Mouse (Mus musculus) ovary, adult 18-20 months (tissue): Measurements from ENCODE around the gene Taok3.
A peak's percentile ranks its signal among the peaks of the same experiment; 100 is the strongest.

Source experiments
- DNase-seq: peaks from one replicate; pipeline ENCODE4 v3.0.0; 2022; ENCODE audit warnings: low spot score, mixed read lengths

Taok3 gene

GRCm38 (mm10) chr5:117119777-117120488, at the start of gene Taok3:
TSS of gene Taok3 (plus strand) at chr5:117120129.
- DNase-seq: peak; percentile 98

GRCm38 (mm10) chr5:117087718-117088117, 32.2 kb upstream of the Taok3 start:
- no peak for DNase-seq

GRCm38 (mm10) chr5:117089147-117089546, 30.8 kb upstream of the Taok3 start:
- DNase-seq: no peak

GRCm38 (mm10) chr5:117089786-117090185, 30.1 kb upstream of the Taok3 start:
- no peak for DNase-seq

GRCm38 (mm10) chr5:117094431-117094830, 25.5 kb upstream of the Taok3 start:
- DNase-seq: no peak

GRCm38 (mm10) chr5:117096716-117097115, 23.2 kb upstream of the Taok3 start:
- no peak for DNase-seq

GRCm38 (mm10) chr5:117099008-117099407, 20.9 kb upstream of the Taok3 start:
- no peak for DNase-seq

- no peak for DNase-seq
Measured at GRCm38 (mm10) chr5:117099742-117100141, 20.2 kb upstream of the Taok3 start.

GRCm38 (mm10) chr5:117103194-117103929, 16.6 kb upstream of the Taok3 start:
- no peak for DNase-seq

GRCm38 (mm10) chr5:117104329-117104728, 15.6 kb upstream of the Taok3 start:
- DNase-seq: no peak

- no peak for DNase-seq
Measured at GRCm38 (mm10) chr5:117105761-117106160, 14.2 kb upstream of the Taok3 start.

GRCm38 (mm10) chr5:117108292-117108691, 11.6 kb upstream of the Taok3 start:
- no peak for DNase-seq

GRCm38 (mm10) chr5:117108731-117109130, 11.2 kb upstream of the Taok3 start:
- DNase-seq: no peak

- DNase-seq: no peak
Measured at GRCm38 (mm10) chr5:117109522-117109921, 10.4 kb upstream of the Taok3 start.

- DNase-seq: no peak
Measured at GRCm38 (mm10) chr5:117111064-117111773, 8.7 kb upstream of the Taok3 start.

- no peak for DNase-seq
Measured at GRCm38 (mm10) chr5:117111774-117112112, 8.2 kb upstream of the Taok3 start.

- DNase-seq: no peak
Measured at GRCm38 (mm10) chr5:117113330-117113729, 6.6 kb upstream of the Taok3 start.

- no peak for DNase-seq
Measured at GRCm38 (mm10) chr5:117114581-117115192, 5.2 kb upstream of the Taok3 start.

- no peak for DNase-seq
Measured at GRCm38 (mm10) chr5:117115193-117115767, 4.6 kb upstream of the Taok3 start.

- peak; percentile 83 for DNase-seq
Measured at GRCm38 (mm10) chr5:117115836-117116366, 4.0 kb upstream of the Taok3 start, which contains the start of gene Suds3. TSS of gene Suds3 (minus strand) at chr5:117116113.

GRCm38 (mm10) chr5:117116660-117117059, 3.3 kb upstream of the Taok3 start:
- DNase-seq: no peak

- DNase-seq: no peak
Measured at GRCm38 (mm10) chr5:117117241-117117640, 2.7 kb upstream of the Taok3 start.
